Mouse (Mus musculus): Measurements from ENCODE around the gene Smc5. TPM values are rescaled to one million over a fixed set of nuclear protein-coding genes. Genes with fewer than 3 reads are reported as not detected.

Smc5 gene
- total RNA-seq, 2 experiments from 2014 or later, result 13.1 to 13.6 TPM

Other genes starting within 250 kb of the Smc5 start
- gene Klf9, start 132.7 kb downstream of the Smc5 start, total RNA-seq (2021), result 100 to 1,000 TPM in 1 of 2 experiments, 10 to 100 TPM in 1; 98.1 to 101 TPM
- 1 to 10 TPM in 1 of 2 experiments, under 1 TPM in 1; 0.78 to 1.1 TPM for gene Mamdc2, start 174.5 kb upstream of the Smc5 start, total RNA-seq (2021)